Mouse (Mus musculus) heart, postnatal 0 days (tissue): ENCODE measurements around the gene Htr3b. TPM values are rescaled to one million over a fixed set of nuclear protein-coding genes. Genes with fewer than 3 reads are reported as not detected.

Source experiments
- ATAC-seq: fragments of 200-750 bp; cut with Nextera tagmentation; 2 replicates; pipeline ENCODE4 v1.8.0; 2017; ENCODE audit warnings: low read depth, moderate number of reproducible peaks, moderate library complexity; ENCODE audit not compliant: insufficient read depth
- DNase-seq: peaks from one replicate; pipeline ENCODE4 v3.0.0-alpha.2; 2016; ENCODE audit warnings: low spot score
- H3K27ac ChIP-seq: fragments of 300-500 bp; sonication (generic); 2 replicates; pipeline ENCODE4 v1.5.1; 2014; ENCODE audit warnings: low read depth, mild to moderate bottlenecking
- H3K27me3 ChIP-seq: fragments of 300-500 bp; sonication (generic); 2 replicates; pipeline ENCODE4 v1.6.1; 2014; ENCODE audit warnings: low read length, mixed read lengths; ENCODE audit not compliant: control insufficient read depth, insufficient read depth
- H3K36me3 ChIP-seq: fragments of 300-500 bp; sonication (generic); replicated peaks from 2 replicates; pipeline ENCODE4 v1.6.1; 2014; ENCODE audit warnings: low read length, mixed read lengths; ENCODE audit not compliant: control insufficient read depth, insufficient read depth
- H3K4me1 ChIP-seq: fragments of 300-500 bp; sonication (generic); 2 replicates; pipeline ENCODE4 v1.6.1; 2014; ENCODE audit warnings: antibody characterized with exemption; ENCODE audit not compliant: control insufficient read depth, insufficient read depth
- H3K4me2 ChIP-seq: fragments of 300-500 bp; sonication (generic); 2 replicates; pipeline ENCODE4 v1.6.1; 2014; ENCODE audit warnings: low read depth, mild to moderate bottlenecking, low read length, moderate library complexity
- H3K4me3 ChIP-seq: fragments of 300-500 bp; sonication (generic); 2 replicates; pipeline ENCODE4 v1.5.1; 2014; ENCODE audit warnings: low read depth, low read length
- H3K9ac ChIP-seq: fragments of 300-500 bp; sonication (generic); replicated peaks from 2 replicates; pipeline ENCODE4 v1.6.1; 2014; ENCODE audit warnings: low read depth, low read length, mixed read lengths
- H3K9me3 ChIP-seq: fragments of 300-500 bp; sonication (generic); replicated peaks from 2 replicates; pipeline ENCODE4 v1.6.1; 2016; ENCODE audit warnings: low read length; ENCODE audit not compliant: control insufficient read depth
- CTCF ChIP-seq: IDR thresholded peaks from 2 replicates; pipeline ENCODE4 v1.5.1; 2016; ENCODE audit warnings: antibody characterized with exemption, control low read depth, low read depth
- EP300 ChIP-seq: IDR thresholded peaks from 2 replicates; pipeline ENCODE4 v1.6.1; 2016; ENCODE audit warnings: antibody characterized with exemption, low read depth
- WGBS: fragments of 180-500 bp; shearing (Covaris S2); extraction: QIAGEN DNeasy Blood & Tissue Kit; methylation state at CpG from one replicate; pipeline ENCODE4 v1.1.7; 2014; 5-methylcytosine and 5-hydroxymethylcytosine counted together
- polyA plus RNA-seq: library from polyadenylated mRNA; unstranded; fragments of >200 nt; fragmentation: Nextera tagmentation; extraction: Ambion mirVana; gene quantifications from 2 replicates; pipeline ENCODE4 v1.2.1, GENCODE M21; 2015
- total RNA-seq: library from RNA; depleted of rRNA; stranded (reverse); fragments of >200 nt; gene quantifications from 2 replicates; pipeline ENCODE4 v1.2.3, GENCODE M21; 2014; ENCODE audit warnings: low replicate concordance; rRNA removed

Gene Htr3b
- total and polyA plus RNA-seq, 2 experiments from 2014 or later = not detected

GRCm38 (mm10) chr9:48893986-48894385 is 70.8 kb downstream of the Htr3b start:
- no peak overlapping the region for H3K4me2 ChIP-seq
- TF ChIP-seq CTCF (peak; percentile 85), EP300 (no peak)
- no peak overlapping the region for H3K4me3 ChIP-seq
- ATAC-seq (peak; percentile 41; the same call in 1 of the 2 replicates), DNase-seq (peak; percentile 69)
- 24% methylated on average over 3 of the region's 3 CpGs for WGBS
- H3K9me3 ChIP-seq = no peaks in the 10 kb centered on the region
- H3K9ac ChIP-seq = no peak overlapping the region
- H3K36me3 ChIP-seq = no peaks in the 10 kb centered on the region
- no peak overlapping the region for H3K27ac ChIP-seq
- no peaks in the 10 kb centered on the region for H3K4me1 ChIP-seq
- H3K27me3 ChIP-seq = 0 out of 2 replicates have a peak, but pooled peaks cover 21% of the 10 kb centered on the region

GRCm38 (mm10) chr9:48889093-48889492 is 75.7 kb downstream of the Htr3b start:
- no peak overlapping the region for H3K9ac ChIP-seq
- 77% methylated on average over 7 of the region's 7 CpGs for WGBS
- H3K4me1 ChIP-seq = no peaks in the 10 kb centered on the region
- no peaks in the 10 kb centered on the region for H3K27me3 ChIP-seq
- no peak for DNase-seq
- TF ChIP-seq CTCF = no peak
- H3K27ac ChIP-seq = no peak overlapping the region
- ATAC-seq = no peak
- H3K4me3 ChIP-seq = no peak overlapping the region
- no peaks in the 10 kb centered on the region for H3K9me3 ChIP-seq
- H3K4me2 ChIP-seq = no peak overlapping the region
- no peaks in the 10 kb centered on the region for H3K36me3 ChIP-seq

Other genes with a start within 250 kb of the Htr3b start
- 54.7 and 65.0 TPM in 2 replicates for gene Zbtb16, start 128.8 kb downstream of the Htr3b start, total RNA-seq
- 1.8 and 5.0 TPM in 2 replicates for gene Zbtb16, start 128.8 kb downstream of the Htr3b start, polyA plus RNA-seq
- 1.9 and 3.2 TPM in 2 replicates for gene Htr3a, start 53.9 kb downstream of the Htr3b start, total RNA-seq
- 0.11 and 0.54 TPM in 2 replicates for gene Htr3a, start 53.9 kb downstream of the Htr3b start, polyA plus RNA-seq
- 102 and 136 TPM in 2 replicates for gene Usp28, start 20.4 kb upstream of the Htr3b start, total RNA-seq
- 87.2 and 93.1 TPM in 2 replicates for gene Usp28, start 20.4 kb upstream of the Htr3b start, polyA plus RNA-seq
- gene Zw10, start 90.6 kb upstream of the Htr3b start, total RNA-seq = 7.8 and 15.4 TPM in 2 replicates
- 10.4 and 11.6 TPM in 2 replicates for gene Zw10, start 90.6 kb upstream of the Htr3b start, polyA plus RNA-seq
- gene Tmprss5, start 116.3 kb upstream of the Htr3b start, total RNA-seq = not detected in 2 replicates
- gene Tmprss5, start 116.3 kb upstream of the Htr3b start, polyA plus RNA-seq = not detected in 2 replicates